Mouse (Mus musculus): ENCODE measurements around the gene Tob2.

Tob2 gene

GRCm38 (mm10) chr15:81838554-81839235 lies 19.9 kb downstream of the Tob2 start:
- DNase-seq (ENCODE audit: inconsistent ontology term) = peak; percentile 31

- peak; percentile 59 for DNase-seq (ENCODE audit: inconsistent ontology term)
Measured at GRCm38 (mm10) chr15:81836966-81837920, 21.4 kb downstream of the Tob2 start.

- peak; percentile 88 for DNase-seq (ENCODE audit: inconsistent ontology term)
Measured at GRCm38 (mm10) chr15:81836124-81836821, 22.3 kb downstream of the Tob2 start.

- DNase-seq (ENCODE audit: inconsistent ontology term) = no peak
Measured at GRCm38 (mm10) chr15:81835007-81835880, 23.4 kb downstream of the Tob2 start.

- DNase-seq (ENCODE audit: inconsistent ontology term) = no peak
Measured at GRCm38 (mm10) chr15:81834171-81834841, 24.3 kb downstream of the Tob2 start.

GRCm38 (mm10) chr15:81833481-81833880 lies 25.1 kb downstream of the Tob2 start:
- no peak for DNase-seq (ENCODE audit: inconsistent ontology term)

GRCm38 (mm10) chr15:81832219-81832618 lies 26.4 kb downstream of the Tob2 start:
- no peak for DNase-seq (ENCODE audit: inconsistent ontology term)

- DNase-seq (ENCODE audit: inconsistent ontology term) = peak; percentile 85
Measured at GRCm38 (mm10) chr15:81831136-81831825, 27.3 kb downstream of the Tob2 start.

GRCm38 (mm10) chr15:81830530-81830929 lies 28.1 kb downstream of the Tob2 start:
- DNase-seq (ENCODE audit: inconsistent ontology term) = no peak

GRCm38 (mm10) chr15:81829208-81829580 lies 29.4 kb downstream of the Tob2 start:
- no peak for DNase-seq (ENCODE audit: inconsistent ontology term)

GRCm38 (mm10) chr15:81828426-81829207 lies 30.0 kb downstream of the Tob2 start:
- no peak for DNase-seq (ENCODE audit: inconsistent ontology term)

GRCm38 (mm10) chr15:81824832-81825231 lies 33.8 kb downstream of the Tob2 start:
- DNase-seq (ENCODE audit: inconsistent ontology term) = no peak

- DNase-seq (ENCODE audit: inconsistent ontology term) = no peak
Measured at GRCm38 (mm10) chr15:81822631-81823030, 36.0 kb downstream of the Tob2 start.

GRCm38 (mm10) chr15:81818404-81818803 lies 40.2 kb downstream of the Tob2 start:
- no peak for DNase-seq (ENCODE audit: inconsistent ontology term)

- no peak for DNase-seq (ENCODE audit: inconsistent ontology term)
Measured at GRCm38 (mm10) chr15:81814716-81815370, 43.8 kb downstream of the Tob2 start.

- DNase-seq (ENCODE audit: inconsistent ontology term) = no peak
Measured at GRCm38 (mm10) chr15:81813986-81814705, 44.5 kb downstream of the Tob2 start.

- no peak for DNase-seq (ENCODE audit: inconsistent ontology term)
Measured at GRCm38 (mm10) chr15:81812696-81813631, 45.6 kb downstream of the Tob2 start.
